Mouse (Mus musculus) heart, postnatal 0 days (tissue): ENCODE results near the gene Phf6. TPM values are rescaled to one million over a fixed set of nuclear protein-coding genes. Genes with fewer than 3 reads are reported as not detected.

ENCODE experiments used
- ATAC-seq: fragments of 200-750 bp; cut with Nextera tagmentation; 2 replicates; pipeline ENCODE4 v1.8.0; 2017; ENCODE audit warnings: low read depth, moderate number of reproducible peaks, moderate library complexity; ENCODE audit not compliant: insufficient read depth
- DNase-seq: peaks from one replicate; pipeline ENCODE4 v3.0.0-alpha.2; 2016; ENCODE audit warnings: low spot score
- H3K27ac ChIP-seq: fragments of 300-500 bp; sonication (generic); 2 replicates; pipeline ENCODE4 v1.5.1; 2014; ENCODE audit warnings: low read depth, mild to moderate bottlenecking
- H3K27me3 ChIP-seq: fragments of 300-500 bp; sonication (generic); 2 replicates; pipeline ENCODE4 v1.6.1; 2014; ENCODE audit warnings: low read length, mixed read lengths; ENCODE audit not compliant: control insufficient read depth, insufficient read depth
- H3K36me3 ChIP-seq: fragments of 300-500 bp; sonication (generic); replicated peaks from 2 replicates; pipeline ENCODE4 v1.6.1; 2014; ENCODE audit warnings: low read length, mixed read lengths; ENCODE audit not compliant: control insufficient read depth, insufficient read depth
- H3K4me1 ChIP-seq: fragments of 300-500 bp; sonication (generic); 2 replicates; pipeline ENCODE4 v1.6.1; 2014; ENCODE audit warnings: antibody characterized with exemption; ENCODE audit not compliant: control insufficient read depth, insufficient read depth
- H3K4me2 ChIP-seq: fragments of 300-500 bp; sonication (generic); 2 replicates; pipeline ENCODE4 v1.6.1; 2014; ENCODE audit warnings: low read depth, mild to moderate bottlenecking, low read length, moderate library complexity
- H3K4me3 ChIP-seq: fragments of 300-500 bp; sonication (generic); 2 replicates; pipeline ENCODE4 v1.5.1; 2014; ENCODE audit warnings: low read depth, low read length
- H3K9ac ChIP-seq: fragments of 300-500 bp; sonication (generic); replicated peaks from 2 replicates; pipeline ENCODE4 v1.6.1; 2014; ENCODE audit warnings: low read depth, low read length, mixed read lengths
- H3K9me3 ChIP-seq: fragments of 300-500 bp; sonication (generic); replicated peaks from 2 replicates; pipeline ENCODE4 v1.6.1; 2016; ENCODE audit warnings: low read length; ENCODE audit not compliant: control insufficient read depth
- CTCF ChIP-seq: IDR thresholded peaks from 2 replicates; pipeline ENCODE4 v1.5.1; 2016; ENCODE audit warnings: antibody characterized with exemption, control low read depth, low read depth
- EP300 ChIP-seq: IDR thresholded peaks from 2 replicates; pipeline ENCODE4 v1.6.1; 2016; ENCODE audit warnings: antibody characterized with exemption, low read depth
- WGBS: fragments of 180-500 bp; shearing (Covaris S2); extraction: QIAGEN DNeasy Blood & Tissue Kit; methylation state at CpG from one replicate; pipeline ENCODE4 v1.1.7; 2014; 5-methylcytosine and 5-hydroxymethylcytosine counted together
- polyA plus RNA-seq: library from polyadenylated mRNA; unstranded; fragments of >200 nt; fragmentation: Nextera tagmentation; extraction: Ambion mirVana; gene quantifications from 2 replicates; pipeline ENCODE4 v1.2.1, GENCODE M21; 2015
- total RNA-seq: library from RNA; depleted of rRNA; stranded (reverse); fragments of >200 nt; gene quantifications from 2 replicates; pipeline ENCODE4 v1.2.3, GENCODE M21; 2014; ENCODE audit warnings: low replicate concordance

The Phf6 gene
- total and polyA plus RNA-seq, 2 experiments from 2014 or later: 2.1 to 5.9 TPM

DNA sequence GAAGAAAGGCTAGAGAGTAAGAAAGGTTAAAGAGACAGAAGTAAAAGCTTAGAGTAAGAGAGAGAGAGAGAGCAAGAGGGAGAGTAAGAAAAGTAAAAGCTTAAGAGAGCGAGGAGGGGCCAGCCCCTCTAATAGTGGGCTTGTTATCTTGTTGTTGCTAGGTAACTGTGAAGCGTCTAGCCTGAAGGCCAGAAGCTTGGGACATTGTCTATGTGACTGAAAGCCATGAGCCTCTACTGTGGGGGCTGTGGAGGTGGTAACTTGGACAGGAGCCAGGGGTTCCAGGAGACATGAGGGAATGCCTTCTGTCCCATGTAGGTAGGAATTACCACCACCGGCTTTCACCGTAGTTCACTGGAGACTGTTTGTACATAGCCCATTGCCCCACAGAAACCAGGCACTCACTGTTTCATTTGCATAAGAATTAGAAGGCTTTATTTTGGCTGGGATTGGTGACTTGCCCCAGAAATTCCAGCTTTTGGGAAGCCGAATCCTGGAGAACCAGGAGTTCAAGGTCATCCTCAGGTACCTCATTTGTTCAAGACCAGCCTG is 49.6 kb downstream of the Phf6 start:
- H3K4me3 ChIP-seq: no peak overlapping the region
- peak; percentile 66; the same call in 1 of the 2 replicates for ATAC-seq
- no peak for TF ChIP-seq CTCF
- TF ChIP-seq EP300: no peak

DNA sequence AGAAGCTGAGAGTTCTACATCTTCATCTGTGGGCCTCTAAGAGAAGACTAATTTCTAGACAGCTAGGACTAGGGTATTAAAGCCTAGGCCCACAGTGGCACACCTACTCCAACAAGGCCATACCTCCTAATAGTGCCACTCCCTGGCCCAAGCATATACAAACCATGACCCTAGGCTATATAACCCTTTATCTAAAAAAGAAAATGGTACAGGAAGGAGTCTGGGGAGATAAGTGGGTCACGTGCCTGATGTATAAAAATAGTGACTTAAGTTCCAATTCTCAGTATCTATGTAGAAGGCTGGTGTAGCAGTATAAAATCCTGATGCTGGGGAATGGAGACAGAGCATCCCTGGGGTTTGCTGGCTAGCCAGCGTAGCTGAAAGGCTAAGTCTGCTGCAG is 53.1 kb downstream of the Phf6 start:
- ATAC-seq (no peak), DNase-seq (no peak)
- H3K27me3 ChIP-seq: no peaks in the 10 kb centered on the region
- H3K9me3 ChIP-seq: no peaks in the 10 kb centered on the region
- H3K27ac ChIP-seq: no peak overlapping the region
- no peaks in the 10 kb centered on the region for H3K4me1 ChIP-seq
- H3K4me2 ChIP-seq: no peak overlapping the region
- TF ChIP-seq CTCF: no peak
- TF ChIP-seq EP300: no peak
- no peaks in the 10 kb centered on the region for H3K36me3 ChIP-seq
- no peak overlapping the region for H3K9ac ChIP-seq
- 64% methylated on average over 2 of the region's 2 CpGs for WGBS
- no peak overlapping the region for H3K4me3 ChIP-seq

More for the DNA sequence above, 49.6 kb downstream of the Phf6 start:
- no peaks in the 10 kb centered on the region for H3K9me3 ChIP-seq
- no peaks in the 10 kb centered on the region for H3K4me1 ChIP-seq
- H3K27me3 ChIP-seq: no peaks in the 10 kb centered on the region
- no peak overlapping the region for H3K4me2 ChIP-seq
- H3K9ac ChIP-seq: no peak overlapping the region
- DNase-seq: no peak
- no peaks in the 10 kb centered on the region for H3K36me3 ChIP-seq
- H3K27ac ChIP-seq: peak overlapping the region; percentile 61
- 45% methylated on average over 5 of the region's 5 CpGs for WGBS

DNA sequence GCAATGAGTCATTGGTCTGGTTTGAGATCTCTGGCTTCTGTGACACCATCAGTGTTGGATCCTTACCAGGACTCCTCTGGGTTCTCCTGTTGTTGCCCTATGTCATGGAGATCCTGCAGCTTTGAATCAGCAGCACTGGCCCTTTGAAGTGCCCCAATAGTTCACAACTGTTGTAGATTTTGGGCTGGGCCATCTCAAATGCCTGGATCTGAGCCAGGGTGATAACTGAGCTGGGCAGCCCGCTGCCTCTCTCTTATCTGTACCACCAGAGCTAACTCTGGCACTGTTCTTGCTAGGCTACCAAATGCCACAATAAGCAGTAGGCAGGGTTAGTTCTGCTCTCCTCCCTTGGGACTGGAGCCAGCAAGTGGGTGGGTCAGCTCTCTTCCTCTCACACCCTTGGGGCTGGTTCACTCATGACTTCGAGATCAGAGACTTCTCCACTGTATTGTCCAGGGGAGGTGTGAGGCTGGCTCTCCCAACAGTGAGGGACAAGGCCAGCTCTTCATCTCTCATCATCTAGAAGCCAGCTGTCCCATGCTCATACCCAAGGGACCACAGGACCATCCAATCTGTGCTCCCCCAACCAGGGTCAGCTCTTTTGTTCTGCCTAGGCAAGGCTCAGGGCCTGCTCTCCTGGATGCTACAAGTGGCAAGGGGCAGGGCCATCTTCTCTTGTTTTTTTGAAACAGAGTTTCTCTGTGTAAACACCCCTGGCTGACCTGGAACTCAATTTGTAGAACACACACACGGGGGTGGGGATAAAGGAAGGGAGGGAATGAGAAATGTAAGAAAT is 59.3 kb downstream of the Phf6 start:
- Histone ChIP-seq H3K4me2 (no peak overlapping the region), H3K27me3 (no peaks in the 10 kb centered on the region), H3K9ac (no peak overlapping the region), H3K36me3 (no peaks in the 10 kb centered on the region), H3K4me1 (peaks cover 4% of the 10 kb centered on the region; the same call in 1 of the 2 replicates), H3K27ac (peak overlapping the region; percentile 76), H3K9me3 (no peaks in the 10 kb centered on the region), H3K4me3 (no peak overlapping the region)
- 27% methylated on average over 3 of the region's 3 CpGs for WGBS
- peak; percentile 93 for ATAC-seq
- 0 out of 2 replicates have a peak, but pooled peaks have one; percentile 0 for TF ChIP-seq CTCF
- 0 out of 2 replicates have a peak, but pooled peaks have one; percentile 20 for TF ChIP-seq EP300
- DNase-seq: peak; percentile 83

DNA sequence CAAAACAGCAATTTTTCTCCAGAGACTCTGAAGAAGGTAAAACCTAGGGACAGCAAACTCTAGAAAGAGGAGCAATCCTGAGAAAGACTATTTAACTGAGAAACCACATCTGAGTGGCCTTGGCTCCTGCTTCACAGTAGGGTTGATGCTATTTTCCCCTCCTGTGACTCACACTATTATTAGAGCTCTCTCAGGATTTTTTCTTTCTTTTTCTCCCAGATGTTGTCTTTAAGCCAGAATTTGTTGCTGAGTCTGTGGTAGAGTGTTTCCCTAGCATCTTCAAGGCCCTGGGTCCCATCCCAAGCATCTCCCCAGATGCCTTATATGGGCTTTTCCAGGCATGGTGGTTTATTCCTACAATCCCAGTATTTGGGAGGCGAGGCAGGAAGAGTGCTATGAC is 60.1 kb downstream of the Phf6 start:
- TF ChIP-seq EP300 (no peak), CTCF (no peak)
- ATAC-seq (no peak), DNase-seq (no peak)
- Histone ChIP-seq H3K36me3 (no peaks in the 10 kb centered on the region), H3K4me3 (no peak overlapping the region), H3K27me3 (no peaks in the 10 kb centered on the region), H3K4me2 (no peak overlapping the region), H3K9me3 (no peaks in the 10 kb centered on the region), H3K9ac (no peak overlapping the region), H3K4me1 (peaks cover 4% of the 10 kb centered on the region; the same call in 1 of the 2 replicates), H3K27ac (peak overlapping the region; percentile 76; the same call in 1 of the 2 replicates)
- 67% methylated on average over 1 of the region's 1 CpGs for WGBS

DNA sequence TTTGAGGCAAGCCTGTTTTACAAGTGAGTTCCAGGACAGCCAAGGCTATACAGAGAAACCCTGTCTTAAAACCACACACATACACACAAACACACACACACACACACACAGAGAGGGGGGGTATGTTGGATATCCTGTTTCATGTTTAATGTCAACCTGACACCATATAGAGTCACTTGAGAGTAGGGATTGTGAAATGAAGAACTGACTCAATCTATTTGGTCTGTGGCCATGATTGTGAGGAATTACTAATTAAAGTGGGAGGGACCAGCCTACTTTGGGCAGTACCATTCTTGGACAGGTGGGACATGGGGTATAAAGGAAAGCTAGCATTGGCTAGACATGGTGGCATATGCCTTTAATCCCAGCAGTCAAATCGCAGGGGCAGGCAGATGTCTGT is 60.6 kb downstream of the Phf6 start:
- H3K27ac ChIP-seq: no peak overlapping the region
- TF ChIP-seq CTCF: no peak
- no peak for TF ChIP-seq EP300
- no peak overlapping the region for H3K9ac ChIP-seq
- DNase-seq: no peak
- WGBS: 89% methylated on average over 1 of the region's 1 CpGs
- H3K4me3 ChIP-seq: no peak overlapping the region
- peaks cover 4% of the 10 kb centered on the region; the same call in 1 of the 2 replicates for H3K4me1 ChIP-seq
- H3K36me3 ChIP-seq: no peaks in the 10 kb centered on the region
- H3K9me3 ChIP-seq: no peaks in the 10 kb centered on the region
- H3K27me3 ChIP-seq: no peaks in the 10 kb centered on the region
- H3K4me2 ChIP-seq: no peak overlapping the region
- no peak for ATAC-seq
